Mouse (Mus musculus) megakaryocyte, embryonic 14.5 days (primary cell): Measurements from ENCODE around the gene Mov10.

Experiments
- FLI1 ChIP-seq: IDR thresholded peaks from 2 replicates; pipeline ENCODE4 v1.6.1; 2012; ENCODE audit warnings: low read length, inconsistent platforms, mixed read lengths
- GATA1 ChIP-seq: IDR thresholded peaks from 3 replicates; pipeline ENCODE4 v1.6.1; 2012; ENCODE audit warnings: mixed read lengths, low read length, inconsistent platforms, borderline replicate concordance

GRCm38 (mm10) chr3:104792360-104793270 is 25.7 kb downstream of the Mov10 start:
- TF ChIP-seq GATA1 (no peak), FLI1 (no peak)
